Mouse (Mus musculus): ENCODE results near the gene Dlat.
"Not testable (repeated sequence)": the region's sequence is repeated elsewhere in the genome, so short reads cannot be mapped to it uniquely, and the experiment has no call there.

Dlat gene

DNA sequence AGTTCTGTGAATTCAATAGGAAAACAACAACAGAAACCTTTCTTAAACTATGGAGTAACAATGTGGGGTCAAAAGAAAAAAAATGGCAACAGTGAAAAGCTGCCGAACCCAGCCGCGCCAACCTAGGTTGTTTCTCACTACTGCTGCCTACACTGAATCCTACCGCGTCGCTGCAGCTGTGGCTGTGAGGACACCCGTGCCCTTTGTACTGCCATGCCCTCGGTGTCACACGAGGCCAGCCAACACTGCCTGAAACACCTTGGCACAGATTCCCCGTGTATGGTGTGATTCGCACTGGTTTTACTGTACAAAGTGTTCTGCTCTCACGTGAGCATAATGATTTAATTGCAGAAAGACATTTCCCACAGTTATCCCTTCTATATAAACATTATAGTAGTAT lies 851 bp upstream of the Dlat start:
- no peak for DNase-seq (ENCODE audit: low read depth, low spot score)

DNA sequence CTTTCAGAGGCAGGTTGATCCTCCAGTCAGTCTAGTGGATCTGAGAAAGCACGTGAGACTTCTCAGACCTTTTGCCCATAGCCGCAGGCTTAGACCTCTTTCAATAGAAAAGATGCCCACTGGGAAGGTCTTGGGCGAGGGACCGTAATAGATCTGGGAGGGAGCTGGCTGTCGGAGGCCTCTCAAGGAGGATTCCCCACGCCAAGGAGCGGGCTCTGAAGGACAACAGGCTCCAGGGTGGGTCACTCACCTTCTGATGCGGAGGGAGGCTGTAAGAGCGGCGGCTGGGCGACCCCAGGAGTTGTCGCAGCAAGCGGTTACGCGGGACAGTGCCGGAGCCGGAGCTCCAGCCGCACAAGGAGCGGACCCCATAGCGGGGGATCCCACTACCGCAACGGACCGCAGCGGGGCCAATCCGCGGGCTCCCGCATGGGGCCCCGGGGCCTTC lies 615 bp downstream of the Dlat start:
- DNase-seq (ENCODE audit: low read depth, low spot score): no peak

DNA sequence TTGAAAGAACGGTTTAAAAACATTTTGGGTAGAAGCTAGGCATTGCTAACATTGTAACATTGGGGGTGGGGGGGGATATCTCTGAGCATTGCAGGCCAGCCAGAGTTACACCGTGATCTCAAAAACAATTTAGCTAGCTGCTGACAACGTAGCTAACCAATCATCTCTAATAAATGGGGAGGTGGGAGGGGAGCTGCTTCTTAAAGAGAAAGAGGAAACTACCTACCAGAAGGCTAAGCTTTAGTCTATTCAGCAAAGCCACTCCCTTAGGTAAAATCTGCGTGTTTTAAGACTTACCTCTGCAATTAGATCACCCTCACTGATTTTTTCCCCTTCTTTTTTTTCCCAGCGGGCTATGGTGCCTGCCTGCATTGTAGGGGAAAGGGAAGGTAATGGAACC lies 1.2 kb downstream of the Dlat start:
- DNase-seq (ENCODE audit: low read depth, low spot score): no peak

DNA sequence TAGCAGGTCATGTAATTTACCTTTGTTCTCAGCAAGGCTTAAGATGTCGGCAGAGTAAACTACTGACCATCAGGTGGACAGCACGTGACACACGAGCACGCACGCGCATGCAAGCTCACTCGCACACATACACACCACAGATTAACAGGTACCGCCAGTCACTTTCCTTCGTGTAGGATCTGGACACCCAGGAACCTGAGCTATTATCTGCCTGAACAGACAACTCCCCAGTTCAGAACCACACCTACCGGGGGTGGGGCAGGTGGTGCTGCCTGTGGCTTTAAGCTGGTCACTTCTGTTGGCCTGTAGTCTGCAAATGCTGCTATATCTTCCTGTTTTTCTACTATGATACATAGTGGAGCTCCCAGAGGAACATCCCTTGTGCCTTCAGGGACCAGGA lies 9.1 kb downstream of the Dlat start:
- no peak for DNase-seq (ENCODE audit: low read depth, low spot score)

DNA sequence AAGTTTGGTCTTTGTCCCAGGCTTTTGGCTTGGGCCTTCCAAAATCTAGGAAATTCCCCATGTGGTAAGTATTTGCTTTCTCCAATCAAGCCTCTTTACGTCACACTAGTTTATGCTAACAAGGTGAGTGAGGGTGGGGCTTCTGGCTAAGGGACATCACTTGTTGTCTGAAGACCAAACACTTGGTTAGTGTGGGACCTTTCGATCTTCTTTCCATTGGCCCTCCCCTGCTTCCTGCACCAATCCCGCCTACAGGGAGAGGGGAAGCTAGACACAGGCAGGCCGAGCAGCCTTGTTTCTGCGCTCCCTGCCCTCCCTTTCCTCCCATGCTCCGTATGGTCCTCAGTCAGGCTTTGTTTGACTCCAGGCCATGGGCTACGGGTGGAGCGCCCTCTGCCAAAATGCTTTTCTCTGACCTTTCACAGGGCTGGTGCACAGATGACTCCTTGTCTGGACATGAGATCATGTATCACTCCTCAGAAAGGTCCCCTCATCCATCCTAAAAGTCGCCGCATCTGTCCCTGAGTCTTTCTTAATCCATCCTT lies 12.7 kb downstream of the Dlat start:
- no peak for DNase-seq (ENCODE audit: low read depth, low spot score)

DNA sequence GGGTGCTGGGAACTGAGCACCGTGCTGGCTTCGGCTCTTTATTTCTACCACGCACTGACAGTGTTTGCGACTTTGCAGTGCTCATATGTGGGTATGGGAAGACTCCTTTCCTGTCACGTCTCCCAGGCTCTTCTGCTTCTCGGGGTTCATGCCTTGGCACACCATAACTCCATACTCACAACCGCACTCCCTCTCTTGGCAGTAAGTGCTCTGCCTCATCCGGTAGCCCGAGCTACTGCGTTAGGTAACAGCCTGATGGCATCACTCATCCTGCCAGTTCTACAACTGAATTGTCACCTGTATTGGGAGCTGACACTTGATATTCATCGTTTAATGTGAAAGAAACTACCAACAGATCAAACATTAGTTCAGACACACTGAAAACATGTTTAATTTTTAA lies 25.3 kb downstream of the Dlat start:
- no peak for DNase-seq (ENCODE audit: low read depth, low spot score)

DNA sequence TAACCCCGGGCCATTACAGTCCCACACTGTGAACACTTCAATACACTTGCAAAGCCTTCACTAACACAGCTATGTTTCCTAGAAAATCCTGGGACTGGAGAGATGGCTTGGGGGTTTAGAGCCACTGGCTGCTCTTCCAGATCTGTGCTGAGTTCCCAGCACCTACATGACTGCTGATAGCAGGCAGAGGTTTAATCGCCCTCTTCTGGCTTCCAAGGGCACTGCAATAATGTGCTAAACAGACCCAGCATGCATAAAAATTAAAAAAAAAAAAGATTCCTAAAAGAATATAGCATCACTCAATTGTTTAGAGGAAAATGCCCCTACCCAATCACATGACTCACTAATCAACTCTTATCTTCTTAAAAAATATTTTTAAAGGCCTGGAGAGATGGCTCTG lies 26.5 kb downstream of the Dlat start:
- DNase-seq (ENCODE audit: low read depth, low spot score): no peak

DNA sequence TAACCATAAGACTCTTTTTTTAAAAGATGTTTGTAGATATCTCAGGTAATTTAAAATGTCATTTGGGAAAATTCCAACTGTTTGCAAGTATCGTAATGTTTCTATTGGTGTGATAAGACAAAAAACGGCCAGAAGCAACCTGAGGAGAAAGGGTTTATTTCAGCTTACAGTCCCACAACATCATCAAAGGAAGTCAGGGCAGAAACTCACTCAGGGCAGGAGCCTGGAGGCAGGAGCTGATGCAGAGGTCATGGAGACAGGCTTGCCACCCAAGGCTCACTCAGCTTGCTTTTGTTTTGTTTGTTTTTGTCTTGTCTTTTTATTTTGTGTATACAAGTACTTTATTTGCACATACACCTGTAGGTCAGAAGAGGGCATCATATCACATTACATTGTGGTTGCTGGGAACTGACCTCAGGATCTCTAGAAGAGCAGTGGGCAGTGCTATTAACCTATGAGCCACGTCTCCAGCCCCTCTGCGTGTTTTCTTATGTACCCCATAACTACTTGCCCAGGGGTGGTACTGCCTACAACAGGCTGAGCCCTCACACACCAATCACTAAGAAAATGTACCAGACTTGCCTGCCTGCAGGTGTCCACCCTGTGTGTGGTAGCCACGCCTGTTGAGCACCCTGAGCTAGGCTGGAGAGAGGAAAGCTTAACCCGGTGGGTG lies 27.4 kb downstream of the Dlat start:
- no peak for DNase-seq (ENCODE audit: low read depth, low spot score)

DNA sequence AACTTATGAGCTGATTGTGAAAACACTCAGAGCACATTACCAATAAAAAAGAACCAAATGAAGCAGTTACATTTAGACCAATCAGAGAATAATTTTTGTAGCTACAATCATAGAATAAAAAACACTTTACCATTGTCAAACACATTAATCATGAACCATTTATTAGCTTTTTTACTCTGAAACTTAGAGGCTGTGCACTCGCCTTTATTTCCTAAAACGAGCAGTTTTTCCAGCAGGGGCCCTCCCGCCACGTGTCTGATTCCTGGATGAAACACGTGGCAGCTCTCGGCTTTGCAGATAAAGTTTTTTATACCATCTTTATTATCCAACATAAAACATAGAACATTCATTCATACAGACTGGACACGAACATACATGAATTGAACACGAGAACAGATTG lies 28.7 kb downstream of the Dlat start:
- not testable (repeated sequence) for DNase-seq (ENCODE audit: low read depth, low spot score)

DNA sequence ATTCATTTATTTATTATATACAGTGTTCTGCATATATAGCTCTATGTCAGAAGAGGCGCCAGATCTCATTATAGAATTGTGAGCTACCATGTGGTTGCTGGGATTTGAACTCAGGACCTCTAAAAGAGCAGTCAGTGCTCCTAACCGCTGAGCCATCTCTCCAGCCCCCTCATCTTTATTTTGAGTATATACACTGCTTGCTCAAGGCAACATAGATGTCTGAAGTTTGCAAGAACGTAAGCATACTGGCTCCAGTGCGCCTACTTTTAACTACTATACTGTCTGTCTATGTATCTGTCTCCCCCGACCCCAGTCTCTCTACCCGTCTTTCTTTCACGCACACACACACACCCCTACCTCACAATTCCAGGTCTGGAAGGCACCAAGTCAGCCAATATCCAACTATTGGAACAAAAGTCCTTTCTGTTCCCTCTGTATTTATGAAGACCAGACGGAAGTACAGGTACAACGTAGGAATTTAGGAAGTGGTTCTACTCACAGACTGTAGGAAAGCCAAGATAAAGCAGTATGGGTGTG lies 41.7 kb downstream of the Dlat start:
- no peak for DNase-seq (ENCODE audit: low read depth, low spot score)

DNA sequence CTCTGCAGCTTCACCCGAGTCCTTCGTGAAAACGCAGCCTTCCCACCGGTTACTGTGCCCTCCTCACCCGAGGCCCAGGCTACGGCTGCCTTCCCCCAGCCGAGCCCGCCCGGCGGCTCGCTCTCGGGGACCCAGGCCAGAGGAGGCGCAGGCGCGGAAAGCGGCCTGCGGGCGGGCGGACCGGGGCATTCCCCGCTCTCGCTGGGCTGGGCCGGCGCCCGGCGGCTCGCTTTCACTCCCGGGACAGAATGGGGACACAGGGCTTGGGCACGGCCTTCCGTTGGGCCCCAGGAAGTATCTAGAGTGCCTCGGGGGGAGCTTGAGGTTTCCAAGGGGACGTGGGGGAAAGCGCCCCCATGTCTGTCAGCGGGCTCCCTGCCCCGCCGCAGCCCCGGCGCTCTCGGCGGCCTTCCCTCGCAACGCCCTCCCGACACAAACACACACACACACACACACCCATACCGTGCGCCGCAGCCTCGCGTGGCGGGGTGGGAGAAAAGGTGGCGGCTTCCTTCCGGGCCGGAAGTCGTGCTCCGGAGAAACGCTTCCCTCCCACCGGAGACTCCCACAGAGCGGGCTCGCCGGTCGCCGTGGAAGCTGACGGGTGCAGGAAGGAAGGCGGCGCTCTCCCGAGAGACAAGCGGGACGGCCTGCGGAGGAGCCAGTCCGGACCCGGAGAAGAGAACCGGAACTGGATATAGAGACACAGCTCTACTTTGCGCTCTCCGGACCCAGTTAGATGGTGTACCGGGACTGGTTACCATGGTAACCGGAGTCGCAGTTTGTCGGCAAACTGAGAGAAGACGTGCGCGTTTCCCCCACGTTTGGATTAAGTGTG lies 42.6 kb downstream of the Dlat start, which contains the start of the genes Pih1d2 and Nkapd1:
Gene Pih1d2 (plus strand): TSS at position 556 of the 838 bp plus-strand sequence.
Gene Nkapd1 (minus strand): TSS at position 699 of the 838 bp plus-strand sequence.
- DNase-seq (ENCODE audit: low read depth, low spot score): peak; percentile 83

DNA sequence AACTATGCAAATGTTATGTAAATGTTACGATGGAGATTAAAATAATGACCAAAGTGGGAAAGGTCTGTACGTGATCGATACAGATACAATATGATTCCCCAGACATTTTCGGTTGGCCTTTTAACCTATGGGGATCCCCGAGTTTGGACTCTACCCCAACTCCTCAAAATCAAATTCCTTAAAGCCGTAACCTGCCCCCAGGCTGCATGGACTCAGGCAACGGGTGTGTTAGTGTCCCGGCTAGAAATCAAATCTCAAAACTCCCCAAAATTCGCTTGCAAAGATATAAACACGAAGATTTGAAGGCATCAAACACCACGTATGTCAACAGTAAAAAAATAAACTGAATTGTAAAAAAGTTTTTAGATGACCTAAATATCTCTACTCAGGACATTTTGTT lies 43.4 kb downstream of the Dlat start:
- no peak for DNase-seq (ENCODE audit: low read depth, low spot score)

DNA sequence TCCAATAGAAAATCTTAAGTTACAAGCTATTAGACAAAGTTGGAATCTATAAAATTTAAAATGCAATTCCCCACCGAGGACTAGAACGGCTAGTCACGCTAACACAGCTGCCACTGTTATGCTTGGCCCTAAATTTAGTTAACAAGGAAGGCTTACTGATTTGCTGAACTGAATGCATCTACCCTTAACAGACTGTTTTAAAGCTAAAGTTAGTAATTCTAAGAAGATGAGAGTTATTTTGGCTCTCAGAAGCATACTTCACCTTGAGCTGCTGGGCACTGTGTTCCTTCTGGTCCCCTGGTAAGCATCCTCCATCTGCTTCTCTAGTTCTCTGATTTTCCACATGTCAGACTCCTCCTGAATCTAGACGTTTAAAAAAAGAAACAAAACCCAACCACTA lies 47.5 kb downstream of the Dlat start:
- no peak for DNase-seq (ENCODE audit: low read depth, low spot score)

DNA sequence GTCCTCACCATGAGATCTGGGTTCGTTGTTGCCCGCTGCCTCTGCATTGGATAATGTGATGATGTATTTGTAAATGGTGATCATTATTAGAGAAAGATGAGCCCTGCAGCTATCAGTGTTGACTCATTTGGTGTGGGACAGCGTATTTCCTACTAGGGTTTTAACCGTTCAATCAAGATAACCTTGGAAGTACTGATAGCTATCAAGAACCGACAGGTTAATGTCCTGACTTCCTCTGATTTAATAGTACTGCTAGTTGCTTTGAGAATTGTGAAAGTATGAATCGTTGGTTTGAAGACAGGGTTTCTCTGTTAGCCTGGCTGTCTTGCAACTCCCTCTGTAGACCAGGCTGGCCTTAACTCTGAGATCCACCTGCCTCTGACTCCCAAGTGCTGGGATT lies 55.2 kb downstream of the Dlat start:
- no peak for DNase-seq (ENCODE audit: low read depth, low spot score)

DNA sequence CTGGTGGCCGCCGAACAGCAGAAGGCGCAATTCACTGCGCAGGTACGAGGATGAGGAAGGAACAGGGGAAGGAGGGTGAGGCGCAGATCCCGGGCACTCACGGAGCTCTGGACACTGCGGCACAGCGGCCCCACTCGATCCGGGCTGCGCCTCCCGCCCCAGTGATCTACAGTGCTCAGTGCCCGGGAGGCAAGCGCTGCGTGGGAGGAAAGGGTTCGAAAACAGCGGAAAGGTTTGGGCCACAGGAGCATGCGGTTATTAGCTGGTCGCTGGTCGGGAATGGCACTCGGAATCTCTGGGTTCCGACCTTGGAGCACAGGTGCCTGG lies 55.6 kb downstream of the Dlat start:
- DNase-seq (ENCODE audit: low read depth, low spot score): no peak

DNA sequence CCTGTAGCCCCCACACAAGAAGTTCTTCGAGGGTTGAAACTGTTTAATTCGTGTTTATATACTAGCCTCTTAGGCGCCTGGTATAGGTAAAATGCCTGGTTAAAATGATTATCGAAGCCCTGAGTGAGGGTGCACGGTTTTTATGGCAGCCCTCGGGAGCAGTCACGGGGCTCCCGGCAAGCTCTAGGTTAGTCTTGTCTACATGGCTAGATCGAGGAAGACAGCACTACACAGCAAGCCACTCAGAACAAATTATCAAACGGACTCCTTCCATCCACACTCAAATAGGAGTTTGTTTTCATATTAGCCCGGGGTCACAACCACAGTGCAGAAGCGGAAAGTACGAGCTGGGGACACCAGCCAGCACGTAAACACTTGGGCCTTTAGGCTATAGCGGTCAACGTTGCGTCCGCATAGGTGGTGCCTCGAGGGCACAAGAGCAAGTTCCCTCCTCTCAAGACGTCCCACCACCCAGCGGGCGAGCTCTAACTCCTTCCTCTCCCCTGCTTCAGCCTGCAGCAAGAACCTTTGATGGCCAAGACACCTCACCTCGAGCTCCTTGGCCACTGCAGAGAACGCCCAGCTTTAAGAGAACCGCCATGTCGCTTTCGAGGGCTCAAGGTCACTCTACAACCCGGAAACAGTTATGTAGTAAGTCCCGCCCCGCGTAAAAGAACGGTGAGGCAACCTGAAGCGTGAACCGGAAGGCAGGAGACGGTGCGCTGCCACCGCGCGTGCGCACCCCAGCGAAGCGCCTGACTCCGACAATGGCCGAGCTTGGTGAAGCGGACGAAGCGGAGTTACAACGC lies 56.2 kb downstream of the Dlat start, which contains the start of the genes Sdhd and Timm8b:
Gene Sdhd (minus strand): TSS at position 624 of the 809 bp plus-strand sequence.
Gene Timm8b (plus strand): TSS at position 722 of the 809 bp plus-strand sequence.
- DNase-seq (ENCODE audit: low read depth, low spot score): peak; percentile 91

DNA sequence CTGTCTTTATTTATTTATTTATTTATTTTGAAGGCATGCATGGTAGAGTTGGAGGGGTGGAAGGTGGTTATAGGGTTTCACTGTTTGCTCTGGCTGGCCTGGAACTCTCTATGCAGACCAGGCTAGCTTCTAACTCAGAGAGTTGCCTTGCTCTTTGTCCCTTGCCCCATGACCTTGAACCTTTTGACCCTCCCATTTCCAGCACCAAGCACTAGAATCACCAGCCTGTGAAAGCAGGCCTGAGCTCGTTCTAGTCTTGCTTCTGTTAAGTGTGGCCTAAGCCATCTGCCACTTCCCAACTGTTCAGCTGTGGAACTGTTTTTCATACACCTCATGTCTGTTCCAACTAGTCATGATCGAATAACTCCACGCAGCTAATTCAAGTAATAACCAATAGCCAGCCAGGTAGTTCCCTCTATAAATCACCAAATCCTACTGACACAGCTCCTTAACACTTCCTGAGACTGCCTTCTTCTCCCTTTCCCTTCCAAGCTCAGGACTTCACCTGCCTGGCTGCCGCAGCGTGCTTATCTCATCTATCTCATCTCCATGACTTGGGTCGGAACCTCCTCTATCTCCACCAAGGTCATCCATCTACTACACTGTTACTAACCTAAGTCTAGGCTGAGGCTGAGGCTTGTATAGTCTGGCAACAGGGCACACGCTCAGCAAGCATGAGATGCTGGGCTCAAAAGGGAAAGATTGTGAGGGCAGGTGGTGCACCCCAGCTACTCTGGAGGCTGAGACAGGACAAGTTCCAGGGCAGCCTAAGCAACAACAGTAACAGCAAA lies 57.3 kb downstream of the Dlat start:
- DNase-seq (ENCODE audit: low read depth, low spot score): no peak

DNA sequence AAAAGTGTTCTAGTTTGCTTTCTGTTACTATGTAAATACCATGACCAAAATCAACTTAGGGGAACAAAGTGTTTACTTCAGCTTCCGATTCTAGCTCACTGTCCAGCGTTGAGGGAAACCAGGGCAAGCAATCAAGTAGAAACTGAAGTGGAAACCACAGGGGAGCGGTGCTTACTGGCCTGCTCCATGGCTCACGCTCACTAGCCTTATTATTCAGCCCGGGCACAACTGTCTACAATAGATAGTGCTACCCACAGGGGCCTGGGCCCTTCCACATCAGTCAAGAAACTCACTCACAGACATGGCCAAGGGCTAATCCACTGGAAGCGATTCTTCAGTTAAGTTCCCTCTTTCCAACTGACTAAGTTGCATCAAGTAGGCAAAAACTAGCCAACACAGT lies 58.0 kb downstream of the Dlat start:
- DNase-seq (ENCODE audit: low read depth, low spot score): no peak

DNA sequence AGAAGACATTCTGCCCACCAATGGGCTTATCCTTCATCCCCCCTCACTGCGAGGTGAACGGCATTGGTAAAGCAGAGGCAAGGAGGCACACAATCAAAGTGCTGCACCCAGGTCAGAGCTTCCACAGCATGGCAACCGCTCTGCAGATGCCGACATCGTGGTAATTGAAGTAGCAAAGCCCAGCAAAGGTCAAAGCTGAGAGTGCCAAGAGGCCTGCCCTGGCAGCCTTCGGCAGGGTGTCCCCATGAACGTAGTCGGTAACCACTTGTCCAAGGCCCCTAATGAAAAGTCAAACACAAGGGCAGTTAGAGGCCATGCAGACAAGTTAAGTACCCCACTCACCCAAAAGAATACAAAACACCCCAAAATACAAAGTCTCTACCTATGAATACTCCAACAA lies 62.6 kb downstream of the Dlat start:
- DNase-seq (ENCODE audit: low read depth, low spot score): no peak

DNA sequence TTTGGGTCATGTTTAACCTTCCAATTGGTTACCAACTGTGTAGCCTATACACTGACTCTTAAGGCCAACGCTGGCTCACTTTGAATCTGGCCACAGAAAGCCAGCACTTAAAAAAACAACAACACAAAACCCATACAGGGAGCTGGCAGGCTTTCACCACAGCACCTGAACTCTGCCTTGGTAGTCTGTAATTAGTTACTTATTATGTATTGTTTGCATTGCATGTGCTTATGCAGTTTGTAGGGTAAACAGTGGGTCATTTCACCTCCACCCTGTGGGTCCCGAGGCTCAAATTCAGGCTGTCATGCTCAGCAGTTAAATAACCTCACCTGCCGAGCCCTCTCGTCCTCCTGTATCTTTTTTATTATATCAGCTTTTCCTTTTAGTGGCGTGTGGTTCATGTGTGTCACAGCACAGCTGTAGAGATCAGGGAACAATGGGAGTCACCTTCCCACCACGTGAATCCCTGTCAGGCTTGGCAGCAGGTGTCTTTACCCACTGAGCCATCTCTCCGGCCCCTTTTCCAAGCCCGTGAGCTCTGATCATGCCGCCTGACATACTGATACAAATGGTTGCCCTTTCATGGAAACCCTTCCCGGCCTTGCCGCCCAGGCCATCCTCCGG lies 64.7 kb downstream of the Dlat start:
- no peak for DNase-seq (ENCODE audit: low read depth, low spot score)
